Mouse (Mus musculus): Measurements from ENCODE around the gene Grn. TPM values are rescaled to one million over a fixed set of nuclear protein-coding genes. Genes with fewer than 3 reads are reported as not detected.
"Not testable (repeated sequence)": the region's sequence is repeated elsewhere in the genome, so short reads cannot be mapped to it uniquely, and the experiment has no call there.

Grn gene
- polyA plus RNA-seq, 1 experiment from 2014 or later = 220 TPM

GRCm38 (mm10) chr11:102410345-102410744 lies 19.8 kb upstream of the Grn start:
- H3K4me3 ChIP-seq; H3K9me3 ChIP-seq; H3K36me3 ChIP-seq; ATAC-seq (ENCODE audit: extremely low read depth, insufficient number of reproducible peaks, low FRiP score, low TSS enrichment); H3K27ac ChIP-seq (replicated peaks); H3K27me3 ChIP-seq (replicated peaks); H3K4me2 ChIP-seq; H3K9ac ChIP-seq: not testable (repeated sequence)
- 92% methylated on average over 3 of the region's 3 CpGs for WGBS
- H3K4me1 ChIP-seq = peaks cover 33% of the 10 kb centered on the region

GRCm38 (mm10) chr11:102411061-102411460 lies 19.1 kb upstream of the Grn start:
- Histone ChIP-seq H3K27me3 (replicated peaks) (peaks cover 3% of the 10 kb centered on the region; the same call in 1 of the 2 replicates), H3K4me2 (peak overlapping the region; percentile 40; the same call in 1 of the 2 replicates), H3K27ac (replicated peaks) (no peak overlapping the region), H3K9ac (peak overlapping the region; percentile 52; the same call in 1 of the 2 replicates), H3K4me1 (peaks cover 26% of the 10 kb centered on the region), H3K36me3 (no peaks in the 10 kb centered on the region), H3K9me3 (no peaks in the 10 kb centered on the region), H3K4me3 (no peak overlapping the region)
- 78% methylated on average over 3 of the region's 3 CpGs for WGBS
- ATAC-seq (ENCODE audit: extremely low read depth, insufficient number of reproducible peaks, low FRiP score, low TSS enrichment) = no peak

DNA sequence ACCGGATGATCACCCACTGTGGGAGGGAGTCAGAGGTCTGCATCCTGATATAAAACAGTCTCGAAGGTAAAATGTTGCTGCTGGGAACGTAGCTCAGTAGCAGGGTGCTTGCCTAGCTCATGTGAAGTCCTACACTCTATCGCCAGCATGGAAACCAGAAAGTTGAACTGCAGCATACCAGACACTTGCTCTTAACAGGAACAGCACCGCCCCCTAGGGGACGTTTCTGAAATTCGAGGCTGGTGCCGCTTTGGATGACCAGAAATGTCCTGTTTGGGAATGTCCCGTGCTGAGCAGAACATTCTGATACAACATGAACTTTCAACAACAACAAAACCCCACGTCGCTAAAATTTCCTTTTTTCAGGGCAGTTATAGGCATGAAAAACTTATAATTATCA lies 18.4 kb upstream of the Grn start:
- ATAC-seq (ENCODE audit: extremely low read depth, insufficient number of reproducible peaks, low FRiP score, low TSS enrichment) = no peak
- WGBS = 8% methylated on average over 11 of the region's 11 CpGs
- Histone ChIP-seq H3K27ac (replicated peaks) (0 out of 2 replicates have a peak overlapping the region, but pooled peaks have one; percentile 56), H3K9me3 (no peaks in the 10 kb centered on the region), H3K27me3 (replicated peaks) (peaks cover 3% of the 10 kb centered on the region; the same call in 1 of the 2 replicates), H3K4me2 (peak overlapping the region; percentile 40), H3K4me1 (peaks cover 20% of the 10 kb centered on the region), H3K36me3 (no peaks in the 10 kb centered on the region), H3K4me3 (no peak overlapping the region), H3K9ac (peak overlapping the region; percentile 52; the same call in 1 of the 2 replicates)

GRCm38 (mm10) chr11:102413059-102413458 lies 17.1 kb upstream of the Grn start:
- no peak for ATAC-seq (ENCODE audit: extremely low read depth, insufficient number of reproducible peaks, low FRiP score, low TSS enrichment)
- Histone ChIP-seq H3K4me1 (peaks cover 20% of the 10 kb centered on the region), H3K4me2 (no peak overlapping the region), H3K36me3 (no peaks in the 10 kb centered on the region), H3K27ac (replicated peaks) (no peak overlapping the region), H3K9ac (no peak overlapping the region), H3K9me3 (no peaks in the 10 kb centered on the region), H3K4me3 (no peak overlapping the region), H3K27me3 (replicated peaks) (peaks cover 3% of the 10 kb centered on the region; the same call in 1 of the 2 replicates)
- 73% methylated on average over 8 of the region's 8 CpGs for WGBS

DNA sequence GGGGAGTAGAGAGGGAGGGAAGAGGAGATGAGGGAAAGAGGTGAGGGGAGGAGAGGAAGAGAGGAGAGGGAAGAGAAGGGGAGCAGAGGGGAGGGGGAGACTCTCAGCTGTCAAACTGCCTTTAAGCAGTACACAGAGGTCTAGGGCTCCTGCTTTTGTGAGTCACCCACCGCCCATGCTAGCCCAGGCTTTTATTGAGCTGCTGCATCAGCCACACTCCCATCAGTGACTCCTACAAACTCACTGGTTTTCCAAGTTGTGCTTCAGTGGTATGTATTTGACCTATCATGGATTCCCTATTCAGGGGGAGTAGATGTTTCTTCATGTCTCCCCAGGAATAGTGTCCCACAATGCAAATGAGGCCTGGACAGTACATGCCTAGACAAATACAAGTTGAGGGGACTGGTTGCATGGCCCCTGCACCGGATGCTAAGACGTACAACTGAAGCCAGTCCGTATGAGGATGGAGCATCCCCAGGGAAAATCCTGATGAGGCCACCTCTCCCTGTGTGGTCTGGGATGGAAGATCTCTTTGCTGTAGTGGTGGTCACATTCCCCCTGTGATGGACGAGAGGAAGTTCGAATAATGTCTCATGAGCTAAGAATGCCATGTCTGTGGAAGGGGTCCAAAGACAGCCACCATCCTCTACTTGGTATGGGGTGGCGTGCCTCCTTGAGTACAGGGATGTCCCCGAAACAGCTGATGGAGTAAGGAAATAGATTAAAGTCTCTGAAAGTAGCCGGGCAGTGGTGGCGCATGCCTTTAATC lies 14.9 kb upstream of the Grn start:
- peaks cover 9% of the 10 kb centered on the region for H3K4me1 ChIP-seq

DNA sequence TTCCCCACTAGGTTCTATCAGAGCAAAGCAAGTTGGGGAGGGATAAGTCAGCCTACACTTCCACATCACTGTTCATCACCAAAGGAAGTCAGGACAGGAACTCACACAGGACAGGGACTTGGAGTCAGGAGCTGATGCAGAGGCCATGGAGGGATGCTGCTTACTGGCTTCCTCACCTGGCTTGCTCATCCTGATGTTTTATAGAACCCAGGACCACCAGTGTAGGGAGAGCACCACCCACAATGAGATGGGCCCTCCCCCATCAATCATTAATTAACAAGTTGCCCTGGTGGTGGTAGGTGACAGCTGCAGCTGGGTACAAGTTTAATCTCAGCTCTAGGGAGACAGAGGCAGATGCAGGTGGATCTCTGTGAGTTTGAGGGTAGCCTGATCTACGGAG lies 13.0 kb upstream of the Grn start:
- H3K9me3 ChIP-seq = no peaks in the 10 kb centered on the region
- H3K27me3 ChIP-seq (replicated peaks) = peaks cover 3% of the 10 kb centered on the region; the same call in 1 of the 2 replicates
- H3K36me3 ChIP-seq = no peaks in the 10 kb centered on the region
- no peak overlapping the region for H3K27ac ChIP-seq (replicated peaks)
- WGBS = 55% methylated on average over 1 of the region's 1 CpGs
- no peak overlapping the region for H3K4me2 ChIP-seq
- no peak overlapping the region for H3K9ac ChIP-seq
- no peak for ATAC-seq (ENCODE audit: extremely low read depth, insufficient number of reproducible peaks, low FRiP score, low TSS enrichment)
- H3K4me1 ChIP-seq = no peaks in the 10 kb centered on the region
- H3K4me3 ChIP-seq = no peak overlapping the region

More for the DNA sequence above, 14.9 kb upstream of the Grn start:
- WGBS = 66% methylated on average over 10 of the region's 10 CpGs
- Histone ChIP-seq H3K4me3 (no peak overlapping the region), H3K36me3 (no peaks in the 10 kb centered on the region), H3K9me3 (no peaks in the 10 kb centered on the region), H3K27me3 (replicated peaks) (peaks cover 3% of the 10 kb centered on the region; the same call in 1 of the 2 replicates), H3K9ac (no peak overlapping the region), H3K27ac (replicated peaks) (no peak overlapping the region), H3K4me2 (no peak overlapping the region)
- no peak for ATAC-seq (ENCODE audit: extremely low read depth, insufficient number of reproducible peaks, low FRiP score, low TSS enrichment)

DNA sequence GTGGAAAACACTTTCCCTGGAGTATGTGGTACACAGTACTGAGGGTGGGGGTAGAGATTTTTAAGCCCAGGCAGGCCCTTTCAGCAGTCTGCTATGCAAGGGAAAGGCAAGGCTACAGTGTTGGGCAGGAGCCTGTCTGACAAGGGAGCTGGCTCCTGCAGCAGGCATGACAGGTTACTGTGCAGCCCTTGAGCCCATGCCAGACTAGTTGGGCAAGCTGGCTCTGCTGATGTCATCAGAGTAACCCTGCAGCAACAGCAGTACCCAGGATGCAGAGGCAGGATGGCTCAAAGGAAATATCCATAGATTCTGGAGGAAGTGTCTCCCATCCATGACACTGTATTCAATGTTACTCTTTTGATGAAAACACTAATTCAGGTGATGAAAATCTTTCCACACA lies 11.2 kb upstream of the Grn start:
- Histone ChIP-seq H3K27ac (replicated peaks) (no peak overlapping the region), H3K4me3 (no peak overlapping the region), H3K4me2 (no peak overlapping the region), H3K27me3 (replicated peaks) (no peaks in the 10 kb centered on the region; the same call in 1 of the 2 replicates), H3K9ac (no peak overlapping the region), H3K9me3 (no peaks in the 10 kb centered on the region), H3K36me3 (no peaks in the 10 kb centered on the region), H3K4me1 (no peaks in the 10 kb centered on the region)
- no peak for ATAC-seq (ENCODE audit: extremely low read depth, insufficient number of reproducible peaks, low FRiP score, low TSS enrichment)

DNA sequence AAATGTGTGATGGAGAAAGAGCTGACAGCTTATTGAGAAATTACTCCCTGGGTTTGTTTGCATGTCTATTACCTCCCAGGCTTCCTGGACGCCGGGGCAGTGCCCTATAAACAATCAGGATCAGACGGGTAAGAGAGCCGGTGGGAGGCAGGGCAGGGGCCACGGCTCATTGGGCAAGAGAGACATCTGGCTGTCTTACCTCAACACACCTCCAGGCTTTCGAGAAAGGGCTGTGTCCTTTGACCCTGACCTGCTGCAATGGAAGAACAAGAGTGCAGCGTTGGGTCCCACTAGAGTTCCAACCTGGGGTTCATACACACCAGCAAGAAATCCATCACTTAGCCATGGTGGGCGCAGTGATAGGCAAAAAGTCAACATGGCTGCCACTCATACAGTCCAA lies 8.6 kb upstream of the Grn start:
- Histone ChIP-seq H3K4me2 (no peak overlapping the region), H3K4me3 (no peak overlapping the region), H3K9me3 (no peaks in the 10 kb centered on the region), H3K27me3 (replicated peaks) (no peaks in the 10 kb centered on the region; the same call in 1 of the 2 replicates), H3K36me3 (no peaks in the 10 kb centered on the region), H3K4me1 (no peaks in the 10 kb centered on the region), H3K27ac (replicated peaks) (no peak overlapping the region), H3K9ac (no peak overlapping the region)
- no peak for ATAC-seq (ENCODE audit: extremely low read depth, insufficient number of reproducible peaks, low FRiP score, low TSS enrichment)
- WGBS = 62% methylated on average over 8 of the region's 8 CpGs

- H3K4me3 ChIP-seq = no peak overlapping the region
- WGBS = 71% methylated on average over 6 of the region's 6 CpGs
Measured at GRCm38 (mm10) chr11:102424666-102425065, 5.4 kb upstream of the Grn start.

GRCm38 (mm10) chr11:102425555-102426316 lies 4.4 kb upstream of the Grn start:
- Histone ChIP-seq H3K4me2 (no peak overlapping the region), H3K36me3 (no peaks in the 10 kb centered on the region), H3K9ac (no peak overlapping the region), H3K4me1 (peaks cover 10% of the 10 kb centered on the region), H3K27ac (replicated peaks) (no peak overlapping the region), H3K4me3 (no peak overlapping the region), H3K27me3 (replicated peaks) (no peaks in the 10 kb centered on the region; the same call in 1 of the 2 replicates), H3K9me3 (no peaks in the 10 kb centered on the region)
- 75% methylated on average over 8 of the region's 8 CpGs for WGBS
- no peak for ATAC-seq (ENCODE audit: extremely low read depth, insufficient number of reproducible peaks, low FRiP score, low TSS enrichment)

More at GRCm38 (mm10) chr11:102424666-102425065, 5.4 kb upstream of the Grn start:
- Histone ChIP-seq H3K9ac (no peak overlapping the region), H3K9me3 (no peaks in the 10 kb centered on the region), H3K27me3 (replicated peaks) (no peaks in the 10 kb centered on the region; the same call in 1 of the 2 replicates), H3K36me3 (no peaks in the 10 kb centered on the region), H3K4me2 (no peak overlapping the region), H3K4me1 (peaks cover 8% of the 10 kb centered on the region), H3K27ac (replicated peaks) (no peak overlapping the region)
- no peak for ATAC-seq (ENCODE audit: extremely low read depth, insufficient number of reproducible peaks, low FRiP score, low TSS enrichment)

DNA sequence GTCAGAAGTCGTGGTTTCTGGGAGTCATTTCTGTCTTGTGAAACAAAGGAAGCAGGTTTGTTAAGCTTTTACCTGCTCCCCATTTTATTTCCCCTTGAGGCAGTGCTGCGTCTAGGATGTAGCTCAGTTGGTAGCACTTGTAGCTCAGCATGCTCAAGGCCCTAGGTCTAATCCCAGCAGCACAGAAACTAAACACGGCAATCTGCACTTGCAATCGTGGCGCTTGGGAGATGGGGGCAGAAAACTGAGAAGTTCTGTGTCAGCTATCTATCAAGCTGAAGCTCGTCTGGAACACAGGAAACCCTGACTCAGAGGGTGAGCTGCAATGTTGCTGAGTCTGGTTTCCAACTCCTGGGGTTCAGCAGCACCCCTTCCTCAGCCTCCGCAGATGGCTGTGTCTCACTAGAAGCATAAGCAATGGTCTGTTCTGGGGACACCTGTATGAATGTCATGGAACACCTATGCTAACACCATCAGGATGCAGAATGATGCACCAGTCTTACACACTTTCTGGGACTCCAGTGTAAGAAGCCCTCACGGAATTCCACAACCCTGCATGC lies 1.1 kb upstream of the Grn start:
- Histone ChIP-seq H3K9me3 (no peaks in the 10 kb centered on the region), H3K27me3 (replicated peaks) (no peaks in the 10 kb centered on the region), H3K4me1 (peaks cover 30% of the 10 kb centered on the region), H3K4me2 (peak overlapping the region; percentile 93), H3K9ac (peak overlapping the region; percentile 83), H3K27ac (replicated peaks) (peak overlapping the region; percentile 61; the same call in 1 of the 2 replicates), H3K4me3 (peak overlapping the region; percentile 81), H3K36me3 (peaks cover 10% of the 10 kb centered on the region)
- no peak for ATAC-seq (ENCODE audit: extremely low read depth, insufficient number of reproducible peaks, low FRiP score, low TSS enrichment)
- 67% methylated on average over 8 of the region's 8 CpGs for WGBS
